Mouse (Mus musculus) MEL (cell line): ENCODE results near the gene Lexm. TPM values are rescaled to one million over a fixed set of nuclear protein-coding genes. Genes with fewer than 3 reads are reported as not detected.

ENCODE experiments used
- DNase-seq: peaks from one replicate; pipeline ENCODE4 v3.0.0; 2011; ENCODE audit warnings: low read depth, low spot score
- H3K27ac ChIP-seq: 2 replicates; pipeline ENCODE4 v1.5.1; 2012; ENCODE audit warnings: low read depth, mild to moderate bottlenecking, control low read depth, low read length, moderate library complexity; ENCODE audit not compliant: control insufficient read depth
- H3K27me3 ChIP-seq, 2 experiments: fragments of 150-350 bp in 1 of 2; sonication (generic) in 1 of 2; 2 replicates each; pipeline ENCODE4 v1.6.1; 2012; ENCODE audit warnings: low read length in 2 of 2, mild to moderate bottlenecking in 2 of 2, improper control_type of control experiment in 1 of 2, moderate library complexity in 1 of 2; ENCODE audit not compliant: insufficient read depth in 2 of 2, control insufficient read depth in 1 of 2
- H3K36me3 ChIP-seq, 2 experiments: 2 replicates each; pipeline ENCODE4 v1.6.1; 2012 to 2014; ENCODE audit warnings: low read length in 2 of 2, improper control_type of control experiment in 1 of 2, inconsistent platforms in 1 of 2, mild to moderate bottlenecking in 1 of 2; ENCODE audit not compliant: insufficient read depth in 2 of 2, control insufficient read depth in 1 of 2
- H3K4me1 ChIP-seq, 2 experiments: fragments of 150-350 bp in 1 of 2; sonication (generic) in 1 of 2; 2 replicates each; pipeline ENCODE4 v1.6.1; 2012; ENCODE audit warnings: low read length in 2 of 2, improper control_type of control experiment in 1 of 2, mild to moderate bottlenecking in 1 of 2; ENCODE audit not compliant: insufficient read depth in 2 of 2, control insufficient read depth in 1 of 2
- H3K4me3 ChIP-seq, 2 experiments: fragments of 150-350 bp in 1 of 2; sonication (generic) in 1 of 2; 2 replicates each; pipeline ENCODE4 v1.5.1; 2012; ENCODE audit warnings: low read depth in 2 of 2, low read length in 2 of 2, mild to moderate bottlenecking in 2 of 2, moderate library complexity in 2 of 2, control low read depth in 1 of 2, improper control_type of control experiment in 1 of 2; ENCODE audit not compliant: control insufficient read depth in 1 of 2, insufficient read depth in 1 of 2
- H3K79me2 ChIP-seq: 2 replicates; pipeline ENCODE4 v1.6.1; 2012; ENCODE audit warnings: mild to moderate bottlenecking, low read length, moderate library complexity; ENCODE audit not compliant: control insufficient read depth, poor library complexity, insufficient read depth
- H3K9ac ChIP-seq: 2 replicates; pipeline ENCODE4 v1.6.1; 2012; ENCODE audit warnings: low read depth, mild to moderate bottlenecking, control low read depth, low read length, moderate library complexity; ENCODE audit not compliant: control insufficient read depth, poor library complexity, severe bottlenecking
- H3K9me3 ChIP-seq: fragments of 150-350 bp; sonication (generic); replicated peaks from 2 replicates; pipeline ENCODE4 v1.6.1; 2012; ENCODE audit warnings: mild to moderate bottlenecking, low read length, improper control_type of control experiment, moderate library complexity; ENCODE audit not compliant: insufficient read depth
- BHLHE40 ChIP-seq: IDR thresholded peaks from 2 replicates; pipeline ENCODE4 v1.6.1; 2012; ENCODE audit warnings: low read depth, mild to moderate bottlenecking, inconsistent platforms, low read length, improper control_type of control experiment, borderline replicate concordance
- MAFK ChIP-seq: IDR thresholded peaks from 2 replicates; pipeline ENCODE4 v1.6.1; 2011; ENCODE audit warnings: low read depth, mild to moderate bottlenecking, low read length, improper control_type of control experiment, borderline replicate concordance
- MAX ChIP-seq: IDR thresholded peaks from 2 replicates; pipeline ENCODE4 v1.6.1; 2011; ENCODE audit warnings: low read length, improper control_type of control experiment
- polyA plus RNA-seq, 2 experiments: library from polyadenylated mRNA; stranded (reverse) in 1 of 2; unstranded in 1 of 2; fragments of >175 nt in 1 of 2; fragments of >200 nt in 1 of 2; gene quantifications; 2 replicates each; pipeline versions ENCODE4 v1.2.1 to v1.2.4; 2012; ENCODE audit warnings: low replicate concordance in 2 of 2, low read depth in 1 of 2; ENCODE audit not compliant: insufficient read length in 2 of 2, insufficient read depth in 1 of 2, missing spikeins in 1 of 2
- total RNA-seq: library from RNA; depleted of rRNA; stranded (reverse); fragments of 300-350 nt; gene quantifications from 2 replicates; pipeline ENCODE4 v1.2.3, GENCODE M21; 2012; rRNA removed

Lexm gene
- total and polyA plus RNA-seq, 3 experiments, result 6.1 to 17.5 TPM; not detected in 1

DNA sequence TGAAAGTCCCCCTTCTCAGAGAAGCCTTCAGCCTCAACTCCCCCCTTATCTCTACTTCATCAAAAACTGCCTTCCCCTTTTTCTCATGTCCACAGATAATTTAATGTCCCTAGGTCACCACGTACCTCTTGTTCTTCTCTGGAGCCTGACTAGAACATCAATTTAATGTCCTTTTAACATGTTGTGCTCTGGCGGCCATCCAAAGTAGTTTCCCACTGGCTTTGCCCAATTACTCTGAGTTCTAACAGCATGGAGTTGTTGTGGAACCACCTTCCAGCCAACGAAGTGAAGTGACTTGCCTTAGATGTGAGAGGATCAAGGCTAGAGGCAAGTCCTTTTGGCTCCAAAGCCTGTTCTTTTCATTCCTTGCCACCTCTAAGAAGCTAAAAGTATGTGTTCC lies 75.5 kb downstream of the Lexm start:
- peaks cover 0 to 8% of the 10 kb centered on the region in 2 experiments; a peak in 3 of 4 replicates for H3K27me3 ChIP-seq
- TF ChIP-seq MAX, result no peak
- TF ChIP-seq MAFK, result no peak
- TF ChIP-seq BHLHE40, result no peak
- H3K9ac ChIP-seq, result no peak overlapping the region
- H3K27ac ChIP-seq, result no peak overlapping the region
- no peak for DNase-seq
- H3K36me3 ChIP-seq, result no peaks in the 10 kb centered on the region
- no peaks in the 10 kb centered on the region for H3K79me2 ChIP-seq
- H3K4me3 ChIP-seq, result no peak overlapping the region
- H3K9me3 ChIP-seq, result no peaks in the 10 kb centered on the region
- H3K4me1 ChIP-seq, result no peaks in the 10 kb centered on the region

Other genes starting within 250 kb of the Lexm start
- 96.0 and 106 TPM in 2 replicates for gene Pcsk9, start 152.9 kb downstream of the Lexm start, total RNA-seq
- gene Pcsk9, start 152.9 kb downstream of the Lexm start, polyA plus RNA-seq, result 100 to 1,000 TPM in 1 of 2 experiments, not detected in 1; 107 TPM
- 0.04 TPM in 1 of 2 replicates, not detected in the other for gene Bsnd, start 125.0 kb downstream of the Lexm start, total RNA-seq
- not detected for gene Bsnd, start 125.0 kb downstream of the Lexm start, polyA plus RNA-seq
- gene Dhcr24, start 56.2 kb downstream of the Lexm start, total RNA-seq, result 37.6 and 39.2 TPM in 2 replicates
- gene Dhcr24, start 56.2 kb downstream of the Lexm start, polyA plus RNA-seq, result 10 to 100 TPM in 1 of 2 experiments, not detected in 1; 63.0 TPM
- gene Ttc22, start 5.2 kb upstream of the Lexm start, total RNA-seq, result 0.04 TPM in 1 of 2 replicates, not detected in the other
- gene Ttc22, start 5.2 kb upstream of the Lexm start, polyA plus RNA-seq, result not detected
- 10.9 and 11.2 TPM in 2 replicates for gene Pars2, start 33.8 kb upstream of the Lexm start, total RNA-seq
- gene Pars2, start 33.8 kb upstream of the Lexm start, polyA plus RNA-seq, result 10 to 100 TPM in 1 of 2 experiments, not detected in 1; 11.3 TPM
- 49.4 and 54.8 TPM in 2 replicates for gene Ttc4, start 61.7 kb upstream of the Lexm start, total RNA-seq
- 10 to 100 TPM in 1 of 2 experiments, not detected in 1; 54.8 TPM for gene Ttc4, start 61.7 kb upstream of the Lexm start, polyA plus RNA-seq
- not detected in 2 replicates for gene Mroh7, start 113.7 kb upstream of the Lexm start, total RNA-seq
- gene Mroh7, start 113.7 kb upstream of the Lexm start, polyA plus RNA-seq, result under 1 TPM in 1 of 2 experiments, not detected in 1; 0.03 TPM
- 0.08 and 0.10 TPM in 2 replicates for gene Fam151a, start 116.6 kb upstream of the Lexm start, total RNA-seq
- gene Fam151a, start 116.6 kb upstream of the Lexm start, polyA plus RNA-seq, result not detected
- 1.5 and 1.8 TPM in 2 replicates for gene Acot11, start 187.8 kb upstream of the Lexm start, total RNA-seq
- gene Acot11, start 187.8 kb upstream of the Lexm start, polyA plus RNA-seq, result 1 to 10 TPM in 1 of 2 experiments, not detected in 1; 2.5 TPM